Mouse (Mus musculus): ENCODE results near the gene Arhgef17.

- TF ChIP-seq HCFC1 (IDR thresholded peaks at IDR 0.05; ENCODE audit: borderline replicate concordance, insufficient read depth, low read length): no peak
- TF ChIP-seq ZC3H11A (IDR thresholded peaks at IDR 0.05; ENCODE audit: borderline replicate concordance, low read depth, low read length): no peak
- no peak for TF ChIP-seq CHD2 (IDR thresholded peaks at IDR 0.05; ENCODE audit: low read depth, low read length)
Observed at GRCm38 (mm10) chr7:100835168-100835567, 96.7 kb downstream of the Arhgef17 start.
